Mouse (Mus musculus) hindbrain, embryonic 10.5 days (tissue): ENCODE data around the gene Ldlrad3. TPM values are rescaled to one million over a fixed set of nuclear protein-coding genes. Genes with fewer than 3 reads are reported as not detected.

Experiments used
- DNase-seq: peaks from one replicate; pipeline ENCODE4 v3.0.0-alpha.2; 2017; ENCODE audit warnings: low spot score
- H3K27ac ChIP-seq: fragments of 300-500 bp; sonication (generic); 2 replicates; pipeline ENCODE4 v1.5.1; 2016; ENCODE audit warnings: mild to moderate bottlenecking, moderate library complexity
- H3K27me3 ChIP-seq: fragments of 300-500 bp; sonication (generic); 2 replicates; pipeline ENCODE4 v1.6.1; 2016; ENCODE audit warnings: mild to moderate bottlenecking; ENCODE audit not compliant: poor library complexity, insufficient read depth, severe bottlenecking
- H3K36me3 ChIP-seq: fragments of 300-500 bp; sonication (generic); 2 replicates; pipeline ENCODE4 v1.6.1; 2016; ENCODE audit warnings: mild to moderate bottlenecking, moderate library complexity
- H3K4me1 ChIP-seq: fragments of 300-500 bp; sonication (generic); replicated peaks from 2 replicates; pipeline ENCODE4 v1.6.1; 2016; ENCODE audit warnings: mild to moderate bottlenecking
- H3K4me3 ChIP-seq: fragments of 300-500 bp; sonication (generic); 2 replicates; pipeline ENCODE4 v1.5.1; 2016; ENCODE audit warnings: mild to moderate bottlenecking, moderate library complexity
- H3K9me3 ChIP-seq: fragments of 300-500 bp; sonication (generic); 2 replicates; pipeline ENCODE4 v1.6.1; 2016; ENCODE audit warnings: mild to moderate bottlenecking, moderate library complexity
- WGBS: fragments of 180-500 bp; shearing (Covaris S2); methylation state at CpG from one replicate; pipeline ENCODE4 v1.1.7; 2016; 5-methylcytosine and 5-hydroxymethylcytosine counted together
- polyA plus RNA-seq: library from polyadenylated mRNA; unstranded; fragments of >200 nt; fragmentation: Nextera tagmentation; extraction: Ambion mirVana; gene quantifications from 2 replicates; pipeline ENCODE4 v1.2.1, GENCODE M21; 2016

Ldlrad3 gene
- polyA plus RNA-seq, 1 experiment from 2014 or later, result 55.9 TPM

GRCm38 (mm10) chr2:102181459-102181858, 4.7 kb downstream of the Ldlrad3 start:
- H3K36me3 ChIP-seq, result peaks cover 14% of the 10 kb centered on the region; the same call in 1 of the 2 replicates
- H3K27me3 ChIP-seq, result no peaks in the 10 kb centered on the region
- no peak overlapping the region for H3K4me3 ChIP-seq
- DNase-seq, result no peak
- no peaks in the 10 kb centered on the region for H3K9me3 ChIP-seq
- WGBS, result 87% methylated on average over 2 of the region's 2 CpGs
- H3K27ac ChIP-seq, result no peak overlapping the region
- H3K4me1 ChIP-seq, result peaks cover 32% of the 10 kb centered on the region

- no peaks in the 10 kb centered on the region for H3K27me3 ChIP-seq
- DNase-seq, result no peak
- H3K9me3 ChIP-seq, result no peaks in the 10 kb centered on the region
- peaks cover 24% of the 10 kb centered on the region for H3K36me3 ChIP-seq
- no peak overlapping the region for H3K4me3 ChIP-seq
- H3K27ac ChIP-seq, result no peak overlapping the region
- H3K4me1 ChIP-seq, result no peaks in the 10 kb centered on the region
- WGBS, result 89% methylated on average over 5 of the region's 5 CpGs
These were observed 9.8 kb downstream of the Ldlrad3 start for GRCm38 (mm10) chr2:102176434-102176772.

- no peak overlapping the region for H3K27ac ChIP-seq
- WGBS, result 90% methylated on average over 15 of the region's 15 CpGs
- H3K27me3 ChIP-seq, result no peaks in the 10 kb centered on the region
- no peak overlapping the region for H3K4me3 ChIP-seq
- H3K36me3 ChIP-seq, result peaks cover 26% of the 10 kb centered on the region
- H3K9me3 ChIP-seq, result no peaks in the 10 kb centered on the region
- no peak for DNase-seq
- no peaks in the 10 kb centered on the region for H3K4me1 ChIP-seq
These were observed 10.3 kb downstream of the Ldlrad3 start for GRCm38 (mm10) chr2:102175741-102176433.

- 0 out of 2 replicates have a peak, but pooled peaks cover 6% of the 10 kb centered on the region for H3K4me1 ChIP-seq
- no peak overlapping the region for H3K27ac ChIP-seq
- H3K9me3 ChIP-seq, result no peaks in the 10 kb centered on the region
- H3K27me3 ChIP-seq, result no peaks in the 10 kb centered on the region
- WGBS, result 91% methylated on average over 4 of the region's 4 CpGs
- DNase-seq, result no peak
- H3K4me3 ChIP-seq, result no peak overlapping the region
- peaks cover 17% of the 10 kb centered on the region for H3K36me3 ChIP-seq
These were observed 13.7 kb downstream of the Ldlrad3 start for GRCm38 (mm10) chr2:102172458-102172857.

GRCm38 (mm10) chr2:102166550-102167325, 19.4 kb downstream of the Ldlrad3 start:
- Histone ChIP-seq H3K27me3 (no peaks in the 10 kb centered on the region), H3K4me3 (no peak overlapping the region), H3K36me3 (peaks cover 13% of the 10 kb centered on the region), H3K9me3 (no peaks in the 10 kb centered on the region), H3K4me1 (peaks cover 38% of the 10 kb centered on the region), H3K27ac (peak overlapping the region; percentile 62)
- WGBS, result 51% methylated on average over 15 of the region's 15 CpGs
- peak; percentile 12 for DNase-seq

GRCm38 (mm10) chr2:102163106-102163505, 23.1 kb downstream of the Ldlrad3 start:
- H3K27ac ChIP-seq, result no peak overlapping the region
- no peaks in the 10 kb centered on the region for H3K9me3 ChIP-seq

GRCm38 (mm10) chr2:102157555-102157954, 28.6 kb downstream of the Ldlrad3 start:
- Histone ChIP-seq H3K4me3 (no peak overlapping the region), H3K27ac (no peak overlapping the region), H3K36me3 (peaks cover 16% of the 10 kb centered on the region), H3K27me3 (no peaks in the 10 kb centered on the region), H3K9me3 (no peaks in the 10 kb centered on the region), H3K4me1 (peaks cover 33% of the 10 kb centered on the region)
- no peak for DNase-seq
- WGBS, result 90% methylated on average over 3 of the region's 3 CpGs

More at GRCm38 (mm10) chr2:102163106-102163505, 23.1 kb downstream of the Ldlrad3 start:
- Histone ChIP-seq H3K27me3 (no peaks in the 10 kb centered on the region), H3K36me3 (peaks cover 16% of the 10 kb centered on the region), H3K4me3 (no peak overlapping the region), H3K4me1 (peaks cover 33% of the 10 kb centered on the region)
- no peak for DNase-seq
- 94% methylated on average over 3 of the region's 3 CpGs for WGBS

GRCm38 (mm10) chr2:102157010-102157409, 29.2 kb downstream of the Ldlrad3 start:
- no peaks in the 10 kb centered on the region for H3K9me3 ChIP-seq
- H3K36me3 ChIP-seq, result peaks cover 16% of the 10 kb centered on the region
- 0 out of 2 replicates have a peak overlapping the region, but pooled peaks have one; percentile 6 for H3K27ac ChIP-seq
- H3K27me3 ChIP-seq, result no peaks in the 10 kb centered on the region
- H3K4me1 ChIP-seq, result peaks cover 34% of the 10 kb centered on the region
- no peak for DNase-seq
- H3K4me3 ChIP-seq, result no peak overlapping the region
- WGBS, result 81% methylated on average over 9 of the region's 9 CpGs

GRCm38 (mm10) chr2:102156460-102156859, 29.7 kb downstream of the Ldlrad3 start:
- DNase-seq, result no peak
- no peaks in the 10 kb centered on the region for H3K9me3 ChIP-seq
- no peak overlapping the region for H3K4me3 ChIP-seq
- peaks cover 11% of the 10 kb centered on the region for H3K36me3 ChIP-seq
- 0 out of 2 replicates have a peak overlapping the region, but pooled peaks have one; percentile 6 for H3K27ac ChIP-seq
- H3K27me3 ChIP-seq, result no peaks in the 10 kb centered on the region
- H3K4me1 ChIP-seq, result peaks cover 34% of the 10 kb centered on the region
- WGBS, result 58% methylated on average over 9 of the region's 9 CpGs

GRCm38 (mm10) chr2:102155306-102156015, 30.7 kb downstream of the Ldlrad3 start:
- no peak for DNase-seq
- H3K9me3 ChIP-seq, result no peaks in the 10 kb centered on the region
- no peak overlapping the region for H3K4me3 ChIP-seq
- peaks cover 8% of the 10 kb centered on the region for H3K36me3 ChIP-seq
- peaks cover 34% of the 10 kb centered on the region for H3K4me1 ChIP-seq
- 78% methylated on average over 5 of the region's 5 CpGs for WGBS
- no peak overlapping the region for H3K27ac ChIP-seq
- no peaks in the 10 kb centered on the region for H3K27me3 ChIP-seq

GRCm38 (mm10) chr2:102154771-102155211, 31.4 kb downstream of the Ldlrad3 start:
- H3K4me1 ChIP-seq, result peaks cover 34% of the 10 kb centered on the region
- no peak overlapping the region for H3K27ac ChIP-seq
- 78% methylated on average over 6 of the region's 6 CpGs for WGBS

GRCm38 (mm10) chr2:102154328-102154727, 31.9 kb downstream of the Ldlrad3 start:
- Histone ChIP-seq H3K9me3 (no peaks in the 10 kb centered on the region), H3K4me1 (peaks cover 34% of the 10 kb centered on the region), H3K36me3 (peaks cover 8% of the 10 kb centered on the region), H3K4me3 (no peak overlapping the region), H3K27me3 (no peaks in the 10 kb centered on the region), H3K27ac (no peak overlapping the region)
- no peak for DNase-seq
- WGBS, result 81% methylated on average over 4 of the region's 4 CpGs

More at GRCm38 (mm10) chr2:102154771-102155211, 31.4 kb downstream of the Ldlrad3 start:
- H3K27me3 ChIP-seq, result no peaks in the 10 kb centered on the region
- H3K36me3 ChIP-seq, result peaks cover 8% of the 10 kb centered on the region
- no peak overlapping the region for H3K4me3 ChIP-seq
- DNase-seq, result no peak
- no peaks in the 10 kb centered on the region for H3K9me3 ChIP-seq
